In the genomic region with DNA sequence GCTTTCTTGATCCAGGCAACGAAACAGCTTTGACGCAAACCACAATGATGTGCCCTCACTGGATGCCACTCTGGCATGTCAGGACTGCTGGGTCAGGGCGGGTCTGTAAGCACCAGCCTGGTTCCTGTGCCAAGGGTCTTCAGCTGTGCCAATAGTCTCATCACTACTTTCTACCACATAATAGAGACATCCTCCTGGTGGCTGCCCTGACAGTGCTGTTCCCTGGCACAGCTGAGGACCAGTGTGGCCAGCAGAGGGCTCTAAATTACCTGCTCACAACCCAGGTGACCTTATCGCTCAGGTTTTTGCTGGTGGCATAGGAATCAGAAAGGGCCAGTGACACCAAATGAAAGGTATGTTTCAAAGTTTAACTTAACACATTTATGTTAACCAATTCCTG, we compare ENCODE assay signal across 10 mouse cellular contexts. TPM values are rescaled to one million over a fixed set of nuclear protein-coding genes. Genes with fewer than 3 reads are reported as not detected.
DNase-seq lines count a peak whose midpoint lies in the region; ATAC-seq and TF ChIP-seq lines count a peak whose summit lies in the region.
"Had no signal": no experiment of that assay in that cellular context is flagged by ENCODE, and none has a peak within 500 bp of the region (broad histone marks: within the 10 kb centered on the region; RNA-seq: fewer than 3 reads in every experiment).

No protein-coding gene starts in this region.

- no peak overlapping the region for H3K9ac ChIP-seq in liver, postnatal 0 days (replicated peaks)
- no peak overlapping the region for H3K9ac ChIP-seq in midbrain, embryonic 13.5 days (replicated peaks)
- H3K9ac ChIP-seq: lung, embryonic 15.5 days had no signal

- no peaks in the 10 kb centered on the region for H3K36me3 ChIP-seq in thymus, adult 2 months (ENCODE audit: control insufficient read depth, insufficient read depth, low read length)
- no peaks in the 10 kb centered on the region for H3K36me3 ChIP-seq in liver, postnatal 0 days (replicated peaks; ENCODE audit: insufficient read depth, low read length)
- H3K36me3 ChIP-seq in midbrain, embryonic 13.5 days, result no peaks in the 10 kb centered on the region
- H3K36me3 ChIP-seq: lung, embryonic 15.5 days had no signal

- no peak for TF ChIP-seq EP300 in liver, postnatal 0 days (IDR thresholded peaks at IDR 0.05; ENCODE audit: low read depth)

- no peaks in the 10 kb centered on the region for H3K4me1 ChIP-seq in thymus, adult 2 months (replicated peaks; ENCODE audit: control insufficient read depth, insufficient read depth, low read length)
- H3K4me1 ChIP-seq in liver, postnatal 0 days (ENCODE audit: insufficient read depth), result 0 out of 2 replicates have a peak, but pooled peaks cover 2% of the 10 kb centered on the region
- no peaks in the 10 kb centered on the region for H3K4me1 ChIP-seq in midbrain, embryonic 13.5 days (replicated peaks)
- H3K4me1 ChIP-seq: lung, embryonic 15.5 days had no signal

- WGBS in thymus, adult 2 months, result 75% methylated on average over 4 of the region's 4 CpGs
- WGBS in liver, postnatal 0 days (ENCODE audit: insufficient replicate concordance), result 58% methylated on average over 4 of the region's 4 CpGs
- 58% methylated on average over 4 of the region's 4 CpGs for WGBS in midbrain, embryonic 13.5 days

- no peaks in the 10 kb centered on the region for H3K27me3 ChIP-seq in thymus, adult 2 months (ENCODE audit: control insufficient read depth, insufficient read depth, low read length)
- no peaks in the 10 kb centered on the region for H3K27me3 ChIP-seq in liver, postnatal 0 days (ENCODE audit: insufficient read depth, low read length)
- H3K27me3 ChIP-seq in midbrain, embryonic 13.5 days, result peaks cover 18% of the 10 kb centered on the region; the same call in 1 of the 2 replicates

- H3K27ac ChIP-seq in thymus, adult 2 months (ENCODE audit: control insufficient read depth, insufficient read depth, low read length), result no peak overlapping the region
- H3K27ac ChIP-seq in liver, postnatal 0 days (ENCODE audit: low read depth), result no peak overlapping the region
- H3K27ac ChIP-seq in midbrain, embryonic 13.5 days, result no peak overlapping the region
- H3K27ac ChIP-seq: lung, embryonic 15.5 days had no signal

- no peaks in the 10 kb centered on the region for H3K9me3 ChIP-seq in liver, postnatal 0 days (ENCODE audit: low read length)
- no peaks in the 10 kb centered on the region for H3K9me3 ChIP-seq in midbrain, embryonic 13.5 days
- H3K9me3 ChIP-seq: G1E; lung, embryonic 15.5 days had no signal

- TF ChIP-seq CTCF in thymus, adult 2 months (IDR thresholded peaks at IDR 0.05; ENCODE audit: borderline replicate concordance, control insufficient read depth, extremely low read depth, insufficient read depth, low read length, poor library complexity), result peak; percentile 56; the same call in 1 of the 2 replicates
- TF ChIP-seq CTCF in liver, postnatal 0 days (IDR thresholded peaks at IDR 0.05; ENCODE audit: low read depth), result peak; percentile 83

- peak; percentile 18 to 30 for DNase-seq in adrenal gland, postnatal 36 days
- DNase-seq in adrenal gland, postnatal 4 days (ENCODE audit: low spot score in 2 of 2), result no peak
- DNase-seq in thymus, adult 2 months, result peak; percentile 52
- no peak for DNase-seq in thymus, adult 18-20 months
- peak; percentile 64 for DNase-seq in liver, postnatal 0 days
- DNase-seq in yolk sac, embryonic 10.5 days (ENCODE audit: low spot score), result peak; percentile 13
- DNase-seq in layer of hippocampus, postnatal 25 days (ENCODE audit: extremely low spot score in 1 of 2, low spot score in 1 of 2), result no peak

- no peak for TF ChIP-seq POLR2A in thymus, adult 2 months (IDR thresholded peaks at IDR 0.05; ENCODE audit: control insufficient read depth, extremely low read depth, insufficient read depth, low read length, poor library complexity)

- H3K4me2 ChIP-seq in liver, postnatal 0 days (ENCODE audit: low read depth, low read length), result no peak overlapping the region
- H3K4me2 ChIP-seq in midbrain, embryonic 13.5 days (replicated peaks), result no peak overlapping the region
- H3K4me2 ChIP-seq: lung, embryonic 15.5 days had no signal

- peak; percentile 80 for ATAC-seq in liver, postnatal 0 days
- no peak for ATAC-seq in midbrain, embryonic 13.5 days

- H3K4me3 ChIP-seq in thymus, adult 2 months (ENCODE audit: control insufficient read depth, insufficient read depth, low read length), result no peak overlapping the region
- H3K4me3 ChIP-seq in liver, postnatal 0 days (ENCODE audit: low read depth, low read length), result no peak overlapping the region
- no peak overlapping the region for H3K4me3 ChIP-seq in midbrain, embryonic 13.5 days (replicated peaks)
- H3K4me3 ChIP-seq: lung, embryonic 15.5 days had no signal

RNA-seq across cellular contexts. Expression of a gene that starts 1.2 kb away (rescaled TPM):
- 100 to 1,000 TPM in 1 of 2 experiments, 10 to 100 TPM in 1; 97.1 to 102 TPM for total RNA-seq in adrenal gland, postnatal 36 days (2021)
- 10 to 100 TPM; 67.0 to 77.5 TPM for total RNA-seq in adrenal gland, postnatal 4 days (2021)
- polyA plus RNA-seq in thymus, adult 2 months (2012; rRNA removed), result 153 and 157 TPM in 2 replicates
- polyA plus RNA-seq in liver, postnatal 0 days (2015; fragmentation: Nextera tagmentation; extraction: Ambion mirVana), result 233 and 241 TPM in 2 replicates
- total RNA-seq in layer of hippocampus, postnatal 25 days (2021), result 100 to 1,000 TPM; 127 to 136 TPM
- 43.9 and 49.7 TPM in 2 replicates for polyA plus RNA-seq in midbrain, embryonic 13.5 days (2015; fragmentation: Nextera tagmentation; extraction: Ambion mirVana)

RNA-seq across cellular contexts. Expression of a gene that starts 9.0 kb away (rescaled TPM):
- 10 to 100 TPM; 22.7 to 39.8 TPM for total RNA-seq in adrenal gland, postnatal 36 days (2021)
- 10 to 100 TPM; 28.9 to 30.5 TPM for total RNA-seq in adrenal gland, postnatal 4 days (2021)
- 6.9 and 7.8 TPM in 2 replicates for polyA plus RNA-seq in thymus, adult 2 months (2012; rRNA removed)
- polyA plus RNA-seq in liver, postnatal 0 days (2015; fragmentation: Nextera tagmentation; extraction: Ambion mirVana), result 84.9 and 90.0 TPM in 2 replicates
- total RNA-seq in layer of hippocampus, postnatal 25 days (2021), result 10 to 100 TPM; 19.8 to 20.6 TPM
- 17.9 and 18.4 TPM in 2 replicates for polyA plus RNA-seq in midbrain, embryonic 13.5 days (2015; fragmentation: Nextera tagmentation; extraction: Ambion mirVana)

RNA-seq across cellular contexts. Expression of a gene that starts 24.7 kb away (rescaled TPM):
- total RNA-seq in adrenal gland, postnatal 36 days (2021), result 1 to 10 TPM; 4.1 to 4.3 TPM
- 1 to 10 TPM; 2.0 to 7.4 TPM for total RNA-seq in adrenal gland, postnatal 4 days (2021)
- 8.4 and 9.0 TPM in 2 replicates for polyA plus RNA-seq in thymus, adult 2 months (2012; rRNA removed)
- 28.0 and 32.4 TPM in 2 replicates for polyA plus RNA-seq in liver, postnatal 0 days (2015; fragmentation: Nextera tagmentation; extraction: Ambion mirVana)
- not detected for total RNA-seq in layer of hippocampus, postnatal 25 days (2021)
- 0.28 TPM in 1 of 2 replicates, not detected in the other for polyA plus RNA-seq in midbrain, embryonic 13.5 days (2015; fragmentation: Nextera tagmentation; extraction: Ambion mirVana)

RNA-seq across cellular contexts. Expression of a gene that starts 37.0 kb away (rescaled TPM):
- 1 to 10 TPM; 1.0 to 1.1 TPM for total RNA-seq in adrenal gland, postnatal 36 days (2021)
- 1 to 10 TPM in 1 of 2 experiments, under 1 TPM in 1; 0.64 to 1.3 TPM for total RNA-seq in adrenal gland, postnatal 4 days (2021)
- not detected in 2 replicates for polyA plus RNA-seq in thymus, adult 2 months (2012; rRNA removed)
- polyA plus RNA-seq in liver, postnatal 0 days (2015; fragmentation: Nextera tagmentation; extraction: Ambion mirVana), result 0.97 and 1.2 TPM in 2 replicates
- total RNA-seq in layer of hippocampus, postnatal 25 days (2021), result not detected
- polyA plus RNA-seq in midbrain, embryonic 13.5 days (2015; fragmentation: Nextera tagmentation; extraction: Ambion mirVana), result not detected in 2 replicates
- polyA plus RNA-seq: lung, embryonic 15.5 days had no signal

RNA-seq across cellular contexts. Expression of a gene that starts 45.0 kb away (rescaled TPM):
- 10 to 100 TPM; 47.7 to 57.9 TPM for total RNA-seq in adrenal gland, postnatal 36 days (2021)
- total RNA-seq in adrenal gland, postnatal 4 days (2021), result 10 to 100 TPM; 51.9 to 55.3 TPM
- polyA plus RNA-seq in thymus, adult 2 months (2012; rRNA removed), result 88.8 and 96.1 TPM in 2 replicates
- 41.5 and 46.4 TPM in 2 replicates for polyA plus RNA-seq in liver, postnatal 0 days (2015; fragmentation: Nextera tagmentation; extraction: Ambion mirVana)
- total RNA-seq in layer of hippocampus, postnatal 25 days (2021), result 10 to 100 TPM; 33.5 to 38.1 TPM
- 68.2 and 75.3 TPM in 2 replicates for polyA plus RNA-seq in midbrain, embryonic 13.5 days (2015; fragmentation: Nextera tagmentation; extraction: Ambion mirVana)

Comparison
In these comparisons a context has a peak if more than half of its experiments do, and no peak if none do; other contexts are left out.
1. DNase-seq: peak in adrenal gland, postnatal 36 days (2 of 2), thymus, adult 2 months (single experiment), liver, postnatal 0 days (single experiment) and yolk sac, embryonic 10.5 days (single experiment); none in adrenal gland, postnatal 4 days (0 of 2), thymus, adult 18-20 months (0 of 2) and layer of hippocampus, postnatal 25 days (0 of 2).